Mouse (Mus musculus): ENCODE results near the gene Cdk17. TPM values are rescaled to one million over a fixed set of nuclear protein-coding genes. Genes with fewer than 3 reads are reported as not detected.

The Cdk17 gene
- polyA plus RNA-seq, 1 experiment from 2014 or later = 46.3 TPM

- no peak for ATAC-seq
- H3K27ac ChIP-seq = no peak overlapping the region
- no peaks in the 10 kb centered on the region for H3K27me3 ChIP-seq
- H3K4me3 ChIP-seq (replicated peaks) = no peak overlapping the region
- 0 out of 2 replicates have a peak, but pooled peaks cover 2% of the 10 kb centered on the region for H3K4me1 ChIP-seq (replicated peaks)
- no peaks in the 10 kb centered on the region for H3K9me3 ChIP-seq
- H3K4me2 ChIP-seq (replicated peaks) = no peak overlapping the region
- no peaks in the 10 kb centered on the region for H3K36me3 ChIP-seq
- 90% methylated on average over 11 of the region's 11 CpGs for WGBS
- no peak overlapping the region for H3K9ac ChIP-seq (replicated peaks)
These were observed 19.2 kb downstream of the Cdk17 start for GRCm38 (mm10) chr10:93179669-93180460.

GRCm38 (mm10) chr10:93184351-93184976 lies 23.8 kb downstream of the Cdk17 start:
- Histone ChIP-seq H3K27ac (no peak overlapping the region), H3K27me3 (no peaks in the 10 kb centered on the region), H3K9me3 (no peaks in the 10 kb centered on the region), H3K9ac (replicated peaks) (no peak overlapping the region), H3K36me3 (no peaks in the 10 kb centered on the region), H3K4me2 (replicated peaks) (no peak overlapping the region), H3K4me1 (replicated peaks) (peaks cover 5% of the 10 kb centered on the region; the same call in 1 of the 2 replicates), H3K4me3 (replicated peaks) (no peak overlapping the region)
- 82% methylated on average over 8 of the region's 8 CpGs for WGBS
- no peak for ATAC-seq

- ATAC-seq = no peak
- H3K9ac ChIP-seq (replicated peaks) = no peak overlapping the region
- WGBS = 58% methylated on average over 10 of the region's 10 CpGs
- no peaks in the 10 kb centered on the region for H3K9me3 ChIP-seq
- H3K27ac ChIP-seq = no peak overlapping the region
- H3K4me1 ChIP-seq (replicated peaks) = peaks cover 20% of the 10 kb centered on the region
- no peak overlapping the region for H3K4me2 ChIP-seq (replicated peaks)
- no peak overlapping the region for H3K4me3 ChIP-seq (replicated peaks)
- H3K27me3 ChIP-seq = no peaks in the 10 kb centered on the region
- H3K36me3 ChIP-seq = no peaks in the 10 kb centered on the region
These were observed 27.8 kb downstream of the Cdk17 start for GRCm38 (mm10) chr10:93188440-93188999.

GRCm38 (mm10) chr10:93190475-93191262 lies 30.0 kb downstream of the Cdk17 start:
- no peaks in the 10 kb centered on the region for H3K27me3 ChIP-seq
- H3K27ac ChIP-seq = no peak overlapping the region; the same call in 1 of the 2 replicates
- no peak overlapping the region for H3K9ac ChIP-seq (replicated peaks)
- peak; percentile 40; the same call in 1 of the 2 replicates for ATAC-seq
- H3K4me1 ChIP-seq (replicated peaks) = peaks cover 35% of the 10 kb centered on the region
- 82% methylated on average over 8 of the region's 8 CpGs for WGBS
- H3K9me3 ChIP-seq = no peaks in the 10 kb centered on the region
- no peaks in the 10 kb centered on the region for H3K36me3 ChIP-seq
- H3K4me3 ChIP-seq (replicated peaks) = no peak overlapping the region
- no peak overlapping the region for H3K4me2 ChIP-seq (replicated peaks)

- Histone ChIP-seq H3K4me3 (replicated peaks) (no peak overlapping the region), H3K36me3 (peaks cover 12% of the 10 kb centered on the region), H3K27me3 (no peaks in the 10 kb centered on the region), H3K4me1 (replicated peaks) (peaks cover 22% of the 10 kb centered on the region), H3K9me3 (no peaks in the 10 kb centered on the region), H3K27ac (no peak overlapping the region), H3K9ac (replicated peaks) (no peak overlapping the region), H3K4me2 (replicated peaks) (no peak overlapping the region)
- ATAC-seq = no peak
- 98% methylated on average over 6 of the region's 6 CpGs for WGBS
These were observed 36.4 kb downstream of the Cdk17 start for GRCm38 (mm10) chr10:93197092-93197491.

GRCm38 (mm10) chr10:93198958-93199357 lies 38.3 kb downstream of the Cdk17 start:
- H3K4me1 ChIP-seq (replicated peaks) = peaks cover 22% of the 10 kb centered on the region

GRCm38 (mm10) chr10:93201846-93202458 lies 41.3 kb downstream of the Cdk17 start:
- 95% methylated on average over 6 of the region's 6 CpGs for WGBS
- Histone ChIP-seq H3K9me3 (no peaks in the 10 kb centered on the region), H3K4me1 (replicated peaks) (0 out of 2 replicates have a peak, but pooled peaks cover 3% of the 10 kb centered on the region), H3K36me3 (peaks cover 12% of the 10 kb centered on the region), H3K27ac (no peak overlapping the region), H3K4me2 (replicated peaks) (no peak overlapping the region), H3K9ac (replicated peaks) (no peak overlapping the region), H3K27me3 (no peaks in the 10 kb centered on the region), H3K4me3 (replicated peaks) (no peak overlapping the region)
- no peak for ATAC-seq

More at GRCm38 (mm10) chr10:93198958-93199357, 38.3 kb downstream of the Cdk17 start:
- no peak overlapping the region for H3K27ac ChIP-seq
- no peak overlapping the region for H3K4me3 ChIP-seq (replicated peaks)
- no peaks in the 10 kb centered on the region for H3K27me3 ChIP-seq
- no peaks in the 10 kb centered on the region for H3K9me3 ChIP-seq
- ATAC-seq = no peak
- H3K9ac ChIP-seq (replicated peaks) = no peak overlapping the region
- peaks cover 12% of the 10 kb centered on the region for H3K36me3 ChIP-seq
- 89% methylated on average over 3 of the region's 3 CpGs for WGBS
- H3K4me2 ChIP-seq (replicated peaks) = no peak overlapping the region

- no peaks in the 10 kb centered on the region for H3K36me3 ChIP-seq
- no peaks in the 10 kb centered on the region for H3K4me1 ChIP-seq (replicated peaks)
- H3K27me3 ChIP-seq = no peaks in the 10 kb centered on the region
- WGBS = 94% methylated on average over 4 of the region's 4 CpGs
- H3K9me3 ChIP-seq = no peaks in the 10 kb centered on the region
- no peak overlapping the region for H3K4me3 ChIP-seq (replicated peaks)
- no peak overlapping the region for H3K9ac ChIP-seq (replicated peaks)
- no peak overlapping the region for H3K4me2 ChIP-seq (replicated peaks)
- ATAC-seq = no peak
- H3K27ac ChIP-seq = no peak overlapping the region
These were observed 44.7 kb downstream of the Cdk17 start for GRCm38 (mm10) chr10:93205287-93205956.

- ATAC-seq = no peak
- H3K27ac ChIP-seq = no peak overlapping the region
- H3K9me3 ChIP-seq = no peaks in the 10 kb centered on the region
- H3K4me2 ChIP-seq (replicated peaks) = no peak overlapping the region
- 89% methylated on average over 5 of the region's 5 CpGs for WGBS
- H3K27me3 ChIP-seq = no peaks in the 10 kb centered on the region
- 0 out of 2 replicates have a peak, but pooled peaks cover 4% of the 10 kb centered on the region for H3K4me1 ChIP-seq (replicated peaks)
- H3K9ac ChIP-seq (replicated peaks) = no peak overlapping the region
- H3K36me3 ChIP-seq = 0 out of 2 replicates have a peak, but pooled peaks cover 5% of the 10 kb centered on the region
- no peak overlapping the region for H3K4me3 ChIP-seq (replicated peaks)
These were observed 46.5 kb downstream of the Cdk17 start for GRCm38 (mm10) chr10:93207176-93207575.

- H3K4me3 ChIP-seq (replicated peaks) = no peak overlapping the region
- 0 out of 2 replicates have a peak, but pooled peaks cover 4% of the 10 kb centered on the region for H3K4me1 ChIP-seq (replicated peaks)
- H3K4me2 ChIP-seq (replicated peaks) = no peak overlapping the region
- H3K27me3 ChIP-seq = no peaks in the 10 kb centered on the region
- H3K36me3 ChIP-seq = peaks cover 48% of the 10 kb centered on the region
- WGBS = 87% methylated on average over 2 of the region's 2 CpGs
- no peak for ATAC-seq
- H3K27ac ChIP-seq = no peak overlapping the region
- H3K9me3 ChIP-seq = no peaks in the 10 kb centered on the region
- no peak overlapping the region for H3K9ac ChIP-seq (replicated peaks)
These were observed 52.0 kb downstream of the Cdk17 start for GRCm38 (mm10) chr10:93212699-93213098.

GRCm38 (mm10) chr10:93213339-93213738 lies 52.7 kb downstream of the Cdk17 start:
- ATAC-seq = no peak
- WGBS = 87% methylated on average over 7 of the region's 7 CpGs
- H3K9me3 ChIP-seq = no peaks in the 10 kb centered on the region
- peaks cover 54% of the 10 kb centered on the region for H3K36me3 ChIP-seq
- H3K4me2 ChIP-seq (replicated peaks) = no peak overlapping the region
- H3K4me1 ChIP-seq (replicated peaks) = 0 out of 2 replicates have a peak, but pooled peaks cover 4% of the 10 kb centered on the region
- no peak overlapping the region for H3K4me3 ChIP-seq (replicated peaks)
- no peak overlapping the region for H3K27ac ChIP-seq
- H3K27me3 ChIP-seq = no peaks in the 10 kb centered on the region
- H3K9ac ChIP-seq (replicated peaks) = no peak overlapping the region
